Mouse (Mus musculus): Measurements from ENCODE around the gene Slc25a4. TPM values are rescaled to one million over a fixed set of nuclear protein-coding genes. Genes with fewer than 3 reads are reported as not detected.
"Not testable (repeated sequence)": the region's sequence is repeated elsewhere in the genome, so short reads cannot be mapped to it uniquely, and the experiment has no call there.

The Slc25a4 gene
- polyA plus RNA-seq (2016; fragmentation: Nextera tagmentation; extraction: Ambion mirVana): 543 and 574 TPM in 2 replicates

- H3K4me3 ChIP-seq: peak within 1 kb of the TSS; percentile 85
- peaks cover 41% of the 10 kb centered on the region for H3K36me3 ChIP-seq (replicated peaks)
- no peaks in the 10 kb centered on the region for H3K9me3 ChIP-seq
- peak within 1 kb of the TSS; percentile 94 for H3K27ac ChIP-seq (replicated peaks)
- peaks cover 6% of the 10 kb centered on the region; the same call in 1 of the 2 replicates for H3K27me3 ChIP-seq (replicated peaks; ENCODE audit: low read depth, poor library complexity, severe bottlenecking)
- H3K4me1 ChIP-seq: peaks cover 59% of the 10 kb centered on the region
- DNase-seq (ENCODE audit: low spot score): peak; percentile 99
- under 1% methylated on average over 84 of the region's 84 CpGs for whole genome bisulfite sequencing
Observed at GRCm38 (mm10) chr8:46210404-46211315, at the start of gene Slc25a4. Gene Slc25a4, minus strand, starts transcription at chr8:46211284.

GRCm38 (mm10) chr8:46257921-46258682, 47.0 kb upstream of the Slc25a4 start:
- H3K27me3 ChIP-seq (replicated peaks; ENCODE audit: low read depth, poor library complexity, severe bottlenecking): peaks cover 11% of the 10 kb centered on the region; the same call in 1 of the 2 replicates
- H3K9me3 ChIP-seq: 0 out of 2 replicates have a peak, but pooled peaks cover 3% of the 10 kb centered on the region
- H3K36me3 ChIP-seq (replicated peaks): no peaks in the 10 kb centered on the region
- whole genome bisulfite sequencing: 28% methylated on average over 19 of the region's 19 CpGs
- H3K27ac ChIP-seq (replicated peaks): no peak overlapping the region
- no peak for DNase-seq (ENCODE audit: low spot score)
- no peak overlapping the region for H3K4me3 ChIP-seq
- peaks cover 11% of the 10 kb centered on the region for H3K4me1 ChIP-seq

GRCm38 (mm10) chr8:46252456-46252855, 41.4 kb upstream of the Slc25a4 start:
- no peak overlapping the region for H3K4me3 ChIP-seq
- no peak for DNase-seq (ENCODE audit: low spot score)
- H3K27me3 ChIP-seq (replicated peaks; ENCODE audit: low read depth, poor library complexity, severe bottlenecking): peaks cover 29% of the 10 kb centered on the region

GRCm38 (mm10) chr8:46251561-46251960, 40.5 kb upstream of the Slc25a4 start:
- Histone ChIP-seq H3K9me3 (no peaks in the 10 kb centered on the region), H3K4me3 (no peak overlapping the region), H3K27ac (replicated peaks) (peak overlapping the region; percentile 70), H3K4me1 (peaks cover 18% of the 10 kb centered on the region), H3K27me3 (replicated peaks; ENCODE audit: low read depth, poor library complexity, severe bottlenecking) (peaks cover 32% of the 10 kb centered on the region), H3K36me3 (replicated peaks) (no peaks in the 10 kb centered on the region)
- DNase-seq (ENCODE audit: low spot score): peak; percentile 53
- WGBS: 44% methylated on average over 10 of the region's 10 CpGs

More at GRCm38 (mm10) chr8:46252456-46252855, 41.4 kb upstream of the Slc25a4 start:
- peaks cover 16% of the 10 kb centered on the region for H3K4me1 ChIP-seq
- no peaks in the 10 kb centered on the region for H3K9me3 ChIP-seq
- 69% methylated on average over 13 of the region's 13 CpGs for WGBS
- H3K27ac ChIP-seq (replicated peaks): peak overlapping the region; percentile 59; the same call in 1 of the 2 replicates
- no peaks in the 10 kb centered on the region for H3K36me3 ChIP-seq (replicated peaks)

GRCm38 (mm10) chr8:46246346-46246745, 35.3 kb upstream of the Slc25a4 start:
- Histone ChIP-seq H3K4me3 (no peak overlapping the region), H3K27ac (replicated peaks) (no peak overlapping the region), H3K27me3 (replicated peaks; ENCODE audit: low read depth, poor library complexity, severe bottlenecking) (peaks cover 52% of the 10 kb centered on the region), H3K4me1 (peaks cover 19% of the 10 kb centered on the region), H3K9me3 (no peaks in the 10 kb centered on the region), H3K36me3 (replicated peaks) (no peaks in the 10 kb centered on the region)
- 55% methylated on average over 11 of the region's 11 CpGs for WGBS
- no peak for DNase-seq (ENCODE audit: low spot score)

- H3K9me3 ChIP-seq: no peaks in the 10 kb centered on the region
- peaks cover 57% of the 10 kb centered on the region for H3K27me3 ChIP-seq (replicated peaks; ENCODE audit: low read depth, poor library complexity, severe bottlenecking)
- 27% methylated on average over 7 of the region's 7 CpGs for WGBS
Observed at GRCm38 (mm10) chr8:46242946-46243345, 31.9 kb upstream of the Slc25a4 start.

GRCm38 (mm10) chr8:46241568-46242374, 30.7 kb upstream of the Slc25a4 start:
- WGBS: 36% methylated on average over 13 of the region's 13 CpGs
- DNase-seq (ENCODE audit: low spot score): peak; percentile 82
- Histone ChIP-seq H3K27ac (replicated peaks) (no peak overlapping the region), H3K36me3 (replicated peaks) (no peaks in the 10 kb centered on the region), H3K27me3 (replicated peaks; ENCODE audit: low read depth, poor library complexity, severe bottlenecking) (peaks cover 50% of the 10 kb centered on the region), H3K9me3 (no peaks in the 10 kb centered on the region), H3K4me3 (no peak overlapping the region), H3K4me1 (peaks cover 14% of the 10 kb centered on the region)

More at GRCm38 (mm10) chr8:46242946-46243345, 31.9 kb upstream of the Slc25a4 start:
- Histone ChIP-seq H3K4me1 (peaks cover 13% of the 10 kb centered on the region), H3K4me3 (no peak overlapping the region), H3K27ac (replicated peaks) (no peak overlapping the region), H3K36me3 (replicated peaks) (no peaks in the 10 kb centered on the region)
- peak; percentile 55 for DNase-seq (ENCODE audit: low spot score)

- Histone ChIP-seq H3K4me1 (peaks cover 6% of the 10 kb centered on the region), H3K9me3 (no peaks in the 10 kb centered on the region), H3K27me3 (replicated peaks; ENCODE audit: low read depth, poor library complexity, severe bottlenecking) (peaks cover 37% of the 10 kb centered on the region), H3K36me3 (replicated peaks) (no peaks in the 10 kb centered on the region), H3K4me3 (no peak overlapping the region), H3K27ac (replicated peaks) (no peak overlapping the region)
- no peak for DNase-seq (ENCODE audit: low spot score)
- WGBS: 52% methylated on average over 7 of the region's 7 CpGs
Observed at GRCm38 (mm10) chr8:46236441-46237223, 25.5 kb upstream of the Slc25a4 start.

GRCm38 (mm10) chr8:46234736-46235135, 23.7 kb upstream of the Slc25a4 start:
- H3K27ac ChIP-seq (replicated peaks): no peak overlapping the region
- H3K36me3 ChIP-seq (replicated peaks): no peaks in the 10 kb centered on the region
- no peaks in the 10 kb centered on the region for H3K9me3 ChIP-seq
- WGBS: 91% methylated on average over 4 of the region's 4 CpGs
- H3K27me3 ChIP-seq (replicated peaks; ENCODE audit: low read depth, poor library complexity, severe bottlenecking): peaks cover 21% of the 10 kb centered on the region
- peaks cover 6% of the 10 kb centered on the region for H3K4me1 ChIP-seq
- DNase-seq (ENCODE audit: low spot score): no peak
- no peak overlapping the region for H3K4me3 ChIP-seq

GRCm38 (mm10) chr8:46232798-46233197, 21.7 kb upstream of the Slc25a4 start:
- WGBS: 66% methylated on average over 8 of the region's 8 CpGs
- H3K27me3 ChIP-seq (replicated peaks; ENCODE audit: low read depth, poor library complexity, severe bottlenecking): peaks cover 5% of the 10 kb centered on the region; the same call in 1 of the 2 replicates
- no peak for DNase-seq (ENCODE audit: low spot score)
- no peaks in the 10 kb centered on the region for H3K36me3 ChIP-seq (replicated peaks)
- no peaks in the 10 kb centered on the region for H3K9me3 ChIP-seq
- H3K27ac ChIP-seq (replicated peaks): no peak overlapping the region
- H3K4me3 ChIP-seq: no peak overlapping the region
- peaks cover 6% of the 10 kb centered on the region for H3K4me1 ChIP-seq

GRCm38 (mm10) chr8:46231968-46232367, 20.9 kb upstream of the Slc25a4 start:
- WGBS: 81% methylated on average over 7 of the region's 7 CpGs
- not testable (repeated sequence) for H3K27ac ChIP-seq (replicated peaks)

More at GRCm38 (mm10) chr8:46231968-46232367, 20.9 kb upstream of the Slc25a4 start:
- not testable (repeated sequence) for H3K4me3 ChIP-seq; DNase-seq (ENCODE audit: low spot score); H3K4me1 ChIP-seq; H3K9me3 ChIP-seq; H3K27me3 ChIP-seq (replicated peaks; ENCODE audit: low read depth, poor library complexity, severe bottlenecking); H3K36me3 ChIP-seq (replicated peaks)
